Mouse (Mus musculus) central nervous system, embryonic 11.5 days (tissue): ENCODE data around the gene Snx17. TPM values are rescaled to one million over a fixed set of nuclear protein-coding genes. Genes with fewer than 3 reads are reported as not detected.

Experiments
- polyA plus RNA-seq: library from polyadenylated mRNA; depleted of rRNA; stranded (reverse); fragments of >200 nt; gene quantifications from 2 replicates; pipeline ENCODE4 v1.2.3, GENCODE M21; 2012; rRNA removed

Gene Snx17
- 94.2 and 95.9 TPM in 2 replicates for polyA plus RNA-seq

GRCm38 (mm10) chr5:31192939-31193630 lies at the start of gene Snx17, which contains the start of gene Eif2b4:
Gene Snx17 (plus strand): TSS chr5:31193227.
Gene Eif2b4 (minus strand): TSS chr5:31193430.

GRCm38 (mm10) chr5:31154152-31154553 lies 38.9 kb upstream of the Snx17 start, which contains the start of gene Mpv17:
Gene Mpv17 (minus strand): TSS chr5:31154251.

GRCm38 (mm10) chr5:31179766-31180630 lies 13.0 kb upstream of the Snx17 start, which contains the start of the genes Gm29609 and Gtf3c2:
Gene Gm29609 (minus strand): TSS chr5:31179911.
Gene Gtf3c2 (minus strand): TSS chr5:31180144.

GRCm38 (mm10) chr5:31201742-31202590 lies 8.9 kb downstream of the Snx17 start, which contains the start of gene Zfp513:
Gene Zfp513 (minus strand): TSS chr5:31202303.

GRCm38 (mm10) chr5:31220448-31221303 lies 27.6 kb downstream of the Snx17 start, which contains the start of gene Ppm1g:
Gene Ppm1g (minus strand): TSS chr5:31220687.

GRCm38 (mm10) chr5:31240637-31241521 lies 47.9 kb downstream of the Snx17 start, which contains the start of the genes Nrbp1 and Gm9970:
Gene Nrbp1 (plus strand): TSS chr5:31240864.
Gene Gm9970 (minus strand): TSS chr5:31241232.

Other genes with a start within 250 kb of the Snx17 start
- 5.7 and 7.5 TPM in 2 replicates for gene Cgref1, start 247.6 kb upstream of the Snx17 start, polyA plus RNA-seq
- gene Preb, start 232.9 kb upstream of the Snx17 start, polyA plus RNA-seq: 176 and 202 TPM in 2 replicates
- not detected in 2 replicates for gene Tcf23, start 224.6 kb upstream of the Snx17 start, polyA plus RNA-seq
- gene Atraid, start 144.9 kb upstream of the Snx17 start, polyA plus RNA-seq: 88.7 and 89.8 TPM in 2 replicates
- 10.2 and 16.3 TPM in 2 replicates for gene Slc5a6, start 144.3 kb upstream of the Snx17 start, polyA plus RNA-seq
- 41.0 and 59.8 TPM in 2 replicates for gene Cad, start 138.4 kb upstream of the Snx17 start, polyA plus RNA-seq
- not detected in 2 replicates for gene Dnajc5g, start 86.9 kb upstream of the Snx17 start, polyA plus RNA-seq
- gene Slc30a3, start 85.0 kb upstream of the Snx17 start, polyA plus RNA-seq: 8.6 and 9.1 TPM in 2 replicates
- gene Trim54, start 76.5 kb upstream of the Snx17 start, polyA plus RNA-seq: 0.29 and 1.1 TPM in 2 replicates
- gene Ucn, start 54.4 kb upstream of the Snx17 start, polyA plus RNA-seq: not detected in 2 replicates
- 43.5 and 63.4 TPM in 2 replicates for gene Mpv17, start 39.0 kb upstream of the Snx17 start, polyA plus RNA-seq
- 4.0 and 4.7 TPM in 2 replicates for gene Gm29609, start 13.3 kb upstream of the Snx17 start, polyA plus RNA-seq
- gene Gtf3c2, start 13.1 kb upstream of the Snx17 start, polyA plus RNA-seq: 128 and 129 TPM in 2 replicates
- 54.2 and 97.9 TPM in 2 replicates for gene Eif2b4, start 203 bp downstream of the Snx17 start, polyA plus RNA-seq
- gene Zfp513, start 9.1 kb downstream of the Snx17 start, polyA plus RNA-seq: 51.5 and 95.5 TPM in 2 replicates
- gene Ppm1g, start 27.5 kb downstream of the Snx17 start, polyA plus RNA-seq: 178 and 232 TPM in 2 replicates
- 85.6 and 128 TPM in 2 replicates for gene Nrbp1, start 47.6 kb downstream of the Snx17 start, polyA plus RNA-seq
- gene Gm9970, start 48.0 kb downstream of the Snx17 start, polyA plus RNA-seq: 0.18 TPM in 1 of 2 replicates, not detected in the other
- 9.1 and 12.3 TPM in 2 replicates for gene Krtcap3, start 58.5 kb downstream of the Snx17 start, polyA plus RNA-seq
- gene Ift172, start 97.9 kb downstream of the Snx17 start, polyA plus RNA-seq: 44.3 and 45.6 TPM in 2 replicates
- gene Fndc4, start 102.9 kb downstream of the Snx17 start, polyA plus RNA-seq: 57.8 and 94.3 TPM in 2 replicates
- gene Gckr, start 104.2 kb downstream of the Snx17 start, polyA plus RNA-seq: 0.63 and 1.5 TPM in 2 replicates